Mouse (Mus musculus) olfactory bulb, adult 2 months (tissue): ENCODE results near the gene Tmem268.

Experiments used
- CTCF ChIP-seq: fragments of 200-500 bp; IDR thresholded peaks from 2 replicates; pipeline ENCODE4 v1.5.1; 2012; ENCODE audit warnings: low read depth, mild to moderate bottlenecking, low read length, moderate library complexity; ENCODE audit not compliant: insufficient read depth
- POLR2A ChIP-seq: fragments of 200-500 bp; IDR thresholded peaks from 2 replicates; pipeline ENCODE4 v1.6.1; 2012; ENCODE audit warnings: mild to moderate bottlenecking, low read depth, low read length, moderate library complexity; ENCODE audit not compliant: insufficient read depth

GRCm38 (mm10) chr4:63556665-63557064, 1.9 kb upstream of the Tmem268 start:
- TF ChIP-seq POLR2A: no peak
- TF ChIP-seq CTCF: no peak
